Mouse (Mus musculus): ENCODE measurements around the gene Pigk. TPM values are rescaled to one million over a fixed set of nuclear protein-coding genes. Genes with fewer than 3 reads are reported as not detected.

Gene Pigk
- polyA plus RNA-seq, 1 experiment from 2014 or later = 47.2 TPM

GRCm38 (mm10) chr3:152883556-152883955, 169.7 kb downstream of the Pigk start:
- Histone ChIP-seq H3K27me3 (replicated peaks) (no peaks in the 10 kb centered on the region), H3K4me1 (peaks cover 19% of the 10 kb centered on the region), H3K27ac (replicated peaks) (no peak overlapping the region), H3K4me2 (no peak overlapping the region), H3K36me3 (no peaks in the 10 kb centered on the region), H3K9me3 (replicated peaks) (no peaks in the 10 kb centered on the region), H3K4me3 (replicated peaks) (no peak overlapping the region), H3K9ac (replicated peaks) (no peak overlapping the region)
- ATAC-seq (ENCODE audit: low FRiP score) = no peak
- 80% methylated on average over 3 of the region's 3 CpGs for WGBS

GRCm38 (mm10) chr3:152886749-152887148, 172.8 kb downstream of the Pigk start:
- ATAC-seq (ENCODE audit: low FRiP score) = no peak

GRCm38 (mm10) chr3:152888116-152888515, 174.2 kb downstream of the Pigk start:
- Histone ChIP-seq H3K4me2 (no peak overlapping the region), H3K36me3 (no peaks in the 10 kb centered on the region), H3K4me1 (0 out of 2 replicates have a peak, but pooled peaks cover 8% of the 10 kb centered on the region), H3K27ac (replicated peaks) (no peak overlapping the region; the same call in 1 of the 2 replicates), H3K9ac (replicated peaks) (no peak overlapping the region), H3K9me3 (replicated peaks) (no peaks in the 10 kb centered on the region), H3K4me3 (replicated peaks) (no peak overlapping the region), H3K27me3 (replicated peaks) (no peaks in the 10 kb centered on the region)
- ATAC-seq (ENCODE audit: low FRiP score) = no peak
- 71% methylated on average over 7 of the region's 7 CpGs for WGBS

More at GRCm38 (mm10) chr3:152886749-152887148, 172.8 kb downstream of the Pigk start:
- no peaks in the 10 kb centered on the region for H3K36me3 ChIP-seq
- no peak overlapping the region for H3K27ac ChIP-seq (replicated peaks)
- H3K4me2 ChIP-seq = no peak overlapping the region
- 0 out of 2 replicates have a peak, but pooled peaks cover 11% of the 10 kb centered on the region for H3K4me1 ChIP-seq
- no peak overlapping the region for H3K4me3 ChIP-seq (replicated peaks)
- no peaks in the 10 kb centered on the region for H3K9me3 ChIP-seq (replicated peaks)
- no peaks in the 10 kb centered on the region for H3K27me3 ChIP-seq (replicated peaks)
- no peak overlapping the region for H3K9ac ChIP-seq (replicated peaks)

- H3K4me3 ChIP-seq (replicated peaks) = no peak overlapping the region
- no peaks in the 10 kb centered on the region for H3K27me3 ChIP-seq (replicated peaks)
- H3K27ac ChIP-seq (replicated peaks) = no peak overlapping the region
- H3K9ac ChIP-seq (replicated peaks) = no peak overlapping the region
- no peaks in the 10 kb centered on the region for H3K9me3 ChIP-seq (replicated peaks)
- ATAC-seq (ENCODE audit: low FRiP score) = no peak
- H3K4me2 ChIP-seq = no peak overlapping the region
- WGBS = 69% methylated on average over 4 of the region's 4 CpGs
- no peaks in the 10 kb centered on the region for H3K36me3 ChIP-seq
- H3K4me1 ChIP-seq = no peaks in the 10 kb centered on the region
Measured at GRCm38 (mm10) chr3:152894935-152895334, 181.0 kb downstream of the Pigk start.

GRCm38 (mm10) chr3:152896111-152896510, 182.2 kb downstream of the Pigk start:
- WGBS = 76% methylated on average over 3 of the region's 3 CpGs
- Histone ChIP-seq H3K9me3 (replicated peaks) (no peaks in the 10 kb centered on the region), H3K4me1 (no peaks in the 10 kb centered on the region), H3K4me2 (no peak overlapping the region), H3K27ac (replicated peaks) (no peak overlapping the region), H3K9ac (replicated peaks) (no peak overlapping the region), H3K36me3 (no peaks in the 10 kb centered on the region), H3K27me3 (replicated peaks) (no peaks in the 10 kb centered on the region), H3K4me3 (replicated peaks) (no peak overlapping the region)
- ATAC-seq (ENCODE audit: low FRiP score) = no peak

- ATAC-seq (ENCODE audit: low FRiP score) = no peak
- Histone ChIP-seq H3K4me3 (replicated peaks) (no peak overlapping the region), H3K4me1 (no peaks in the 10 kb centered on the region), H3K27me3 (replicated peaks) (no peaks in the 10 kb centered on the region), H3K36me3 (no peaks in the 10 kb centered on the region), H3K9ac (replicated peaks) (no peak overlapping the region), H3K4me2 (no peak overlapping the region), H3K9me3 (replicated peaks) (no peaks in the 10 kb centered on the region), H3K27ac (replicated peaks) (no peak overlapping the region)
- WGBS = 88% methylated on average over 5 of the region's 5 CpGs
Measured at GRCm38 (mm10) chr3:152897196-152897595, 183.3 kb downstream of the Pigk start.

GRCm38 (mm10) chr3:152898906-152899305, 185.0 kb downstream of the Pigk start:
- Histone ChIP-seq H3K36me3 (no peaks in the 10 kb centered on the region), H3K27me3 (replicated peaks) (no peaks in the 10 kb centered on the region), H3K4me2 (no peak overlapping the region), H3K4me3 (replicated peaks) (no peak overlapping the region), H3K9ac (replicated peaks) (no peak overlapping the region), H3K27ac (replicated peaks) (no peak overlapping the region), H3K4me1 (no peaks in the 10 kb centered on the region), H3K9me3 (replicated peaks) (no peaks in the 10 kb centered on the region)
- WGBS = 95% methylated on average over 9 of the region's 9 CpGs
- no peak for ATAC-seq (ENCODE audit: low FRiP score)

GRCm38 (mm10) chr3:152905026-152905425, 191.1 kb downstream of the Pigk start:
- ATAC-seq (ENCODE audit: low FRiP score) = no peak
- 85% methylated on average over 10 of the region's 10 CpGs for WGBS
- no peaks in the 10 kb centered on the region for H3K27me3 ChIP-seq (replicated peaks)

GRCm38 (mm10) chr3:152905800-152906199, 191.9 kb downstream of the Pigk start:
- no peak for ATAC-seq (ENCODE audit: low FRiP score)
- WGBS = 39% methylated on average over 10 of the region's 10 CpGs
- H3K36me3 ChIP-seq = no peaks in the 10 kb centered on the region

More at GRCm38 (mm10) chr3:152905026-152905425, 191.1 kb downstream of the Pigk start:
- H3K9ac ChIP-seq (replicated peaks) = no peak overlapping the region
- H3K4me3 ChIP-seq (replicated peaks) = no peak overlapping the region
- no peak overlapping the region for H3K4me2 ChIP-seq
- H3K9me3 ChIP-seq (replicated peaks) = no peaks in the 10 kb centered on the region
- H3K4me1 ChIP-seq = peaks cover 5% of the 10 kb centered on the region
- no peaks in the 10 kb centered on the region for H3K36me3 ChIP-seq
- H3K27ac ChIP-seq (replicated peaks) = no peak overlapping the region

GRCm38 (mm10) chr3:152907087-152907486, 193.2 kb downstream of the Pigk start:
- Histone ChIP-seq H3K9me3 (replicated peaks) (no peaks in the 10 kb centered on the region), H3K36me3 (no peaks in the 10 kb centered on the region), H3K9ac (replicated peaks) (no peak overlapping the region), H3K4me2 (no peak overlapping the region), H3K27me3 (replicated peaks) (no peaks in the 10 kb centered on the region), H3K4me3 (replicated peaks) (no peak overlapping the region), H3K4me1 (peaks cover 5% of the 10 kb centered on the region), H3K27ac (replicated peaks) (no peak overlapping the region)
- ATAC-seq (ENCODE audit: low FRiP score) = no peak
- 87% methylated on average over 5 of the region's 5 CpGs for WGBS

More at GRCm38 (mm10) chr3:152905800-152906199, 191.9 kb downstream of the Pigk start:
- Histone ChIP-seq H3K27me3 (replicated peaks) (no peaks in the 10 kb centered on the region), H3K4me2 (no peak overlapping the region), H3K4me1 (peaks cover 5% of the 10 kb centered on the region), H3K27ac (replicated peaks) (no peak overlapping the region), H3K9ac (replicated peaks) (no peak overlapping the region), H3K4me3 (replicated peaks) (no peak overlapping the region), H3K9me3 (replicated peaks) (no peaks in the 10 kb centered on the region)

- no peaks in the 10 kb centered on the region for H3K27me3 ChIP-seq (replicated peaks)
- no peak overlapping the region for H3K9ac ChIP-seq (replicated peaks)
- ATAC-seq (ENCODE audit: low FRiP score) = no peak
- H3K27ac ChIP-seq (replicated peaks) = no peak overlapping the region
- no peak overlapping the region for H3K4me3 ChIP-seq (replicated peaks)
- H3K9me3 ChIP-seq (replicated peaks) = no peaks in the 10 kb centered on the region
- H3K36me3 ChIP-seq = no peaks in the 10 kb centered on the region
- WGBS = 79% methylated on average over 5 of the region's 5 CpGs
- peaks cover 5% of the 10 kb centered on the region for H3K4me1 ChIP-seq
- no peak overlapping the region for H3K4me2 ChIP-seq
Measured at GRCm38 (mm10) chr3:152907683-152908082, 193.8 kb downstream of the Pigk start.

- Histone ChIP-seq H3K27ac (replicated peaks) (no peak overlapping the region), H3K27me3 (replicated peaks) (no peaks in the 10 kb centered on the region), H3K4me3 (replicated peaks) (no peak overlapping the region), H3K4me1 (no peaks in the 10 kb centered on the region), H3K9ac (replicated peaks) (no peak overlapping the region), H3K4me2 (no peak overlapping the region), H3K36me3 (no peaks in the 10 kb centered on the region), H3K9me3 (replicated peaks) (no peaks in the 10 kb centered on the region)
- WGBS = 87% methylated on average over 4 of the region's 4 CpGs
- no peak for ATAC-seq (ENCODE audit: low FRiP score)
Measured at GRCm38 (mm10) chr3:152911578-152911977, 197.7 kb downstream of the Pigk start.

Data from neural tube, embryonic 15.5 days (tissue).